Mouse (Mus musculus): Measurements from ENCODE around the gene Ccdc114. TPM values are rescaled to one million over a fixed set of nuclear protein-coding genes. Genes with fewer than 3 reads are reported as not detected.

The Ccdc114 gene
- polyA plus RNA-seq, 1 experiment from 2014 or later: 3.4 TPM

Other genes starting within 250 kb of the Ccdc114 start
- 1.9 and 2.6 TPM in 2 replicates for gene Ntn5, start 240.1 kb upstream of the Ccdc114 start, polyA plus RNA-seq (2015; fragmentation: Nextera tagmentation; extraction: Ambion mirVana)
- gene Sec1, start 229.7 kb upstream of the Ccdc114 start, polyA plus RNA-seq (2015; fragmentation: Nextera tagmentation; extraction: Ambion mirVana): 0.52 and 0.93 TPM in 2 replicates
- 44.5 and 46.0 TPM in 2 replicates for gene Car11, start 224.2 kb upstream of the Ccdc114 start, polyA plus RNA-seq (2015; fragmentation: Nextera tagmentation; extraction: Ambion mirVana)
- 3.1 and 4.1 TPM in 2 replicates for gene Dbp, start 219.0 kb upstream of the Ccdc114 start, polyA plus RNA-seq (2015; fragmentation: Nextera tagmentation; extraction: Ambion mirVana)
- gene Rpl18, start 208.6 kb upstream of the Ccdc114 start, polyA plus RNA-seq (2015; fragmentation: Nextera tagmentation; extraction: Ambion mirVana): 570 and 614 TPM in 2 replicates
- 25.1 and 26.3 TPM in 2 replicates for gene Sphk2, start 206.1 kb upstream of the Ccdc114 start, polyA plus RNA-seq (2015; fragmentation: Nextera tagmentation; extraction: Ambion mirVana)
- 0.39 and 0.55 TPM in 2 replicates for gene Fam83e, start 202.9 kb upstream of the Ccdc114 start, polyA plus RNA-seq (2015; fragmentation: Nextera tagmentation; extraction: Ambion mirVana)
- not detected in 2 replicates for gene Spaca4, start 198.3 kb upstream of the Ccdc114 start, polyA plus RNA-seq (2015; fragmentation: Nextera tagmentation; extraction: Ambion mirVana)
- gene Lmtk3, start 140.3 kb upstream of the Ccdc114 start, polyA plus RNA-seq (2015; fragmentation: Nextera tagmentation; extraction: Ambion mirVana): 17.2 and 17.4 TPM in 2 replicates
- 4.9 and 5.2 TPM in 2 replicates for gene Sult2b1, start 139.4 kb upstream of the Ccdc114 start, polyA plus RNA-seq (2015; fragmentation: Nextera tagmentation; extraction: Ambion mirVana)
- gene Cyth2, start 109.5 kb upstream of the Ccdc114 start, polyA plus RNA-seq (2015; fragmentation: Nextera tagmentation; extraction: Ambion mirVana): 292 and 303 TPM in 2 replicates
- 0.85 and 0.93 TPM in 2 replicates for gene Kcnj14, start 99.3 kb upstream of the Ccdc114 start, polyA plus RNA-seq (2015; fragmentation: Nextera tagmentation; extraction: Ambion mirVana)
- gene Grwd1, start 93.1 kb upstream of the Ccdc114 start, polyA plus RNA-seq (2015; fragmentation: Nextera tagmentation; extraction: Ambion mirVana): 34.6 and 37.2 TPM in 2 replicates
- 41.9 and 44.6 TPM in 2 replicates for gene Kdelr1, start 51.3 kb upstream of the Ccdc114 start, polyA plus RNA-seq (2015; fragmentation: Nextera tagmentation; extraction: Ambion mirVana)
- 1.6 and 2.1 TPM in 2 replicates for gene Grin2d, start 45.7 kb upstream of the Ccdc114 start, polyA plus RNA-seq (2015; fragmentation: Nextera tagmentation; extraction: Ambion mirVana)
- gene Syngr4, start 27.4 kb upstream of the Ccdc114 start, polyA plus RNA-seq (2015; fragmentation: Nextera tagmentation; extraction: Ambion mirVana): not detected in 2 replicates
- 4.7 and 5.1 TPM in 2 replicates for gene Tmem143, start 27.1 kb upstream of the Ccdc114 start, polyA plus RNA-seq (2015; fragmentation: Nextera tagmentation; extraction: Ambion mirVana)
- gene Emp3, start 2.7 kb upstream of the Ccdc114 start, polyA plus RNA-seq (2015; fragmentation: Nextera tagmentation; extraction: Ambion mirVana): 47.4 and 51.6 TPM in 2 replicates
- 0.52 and 0.56 TPM in 2 replicates for gene Abcc6, start 106.2 kb downstream of the Ccdc114 start, polyA plus RNA-seq (2015; fragmentation: Nextera tagmentation; extraction: Ambion mirVana)
- 36.0 and 38.6 TPM in 2 replicates for gene Nomo1, start 109.6 kb downstream of the Ccdc114 start, polyA plus RNA-seq (2015; fragmentation: Nextera tagmentation; extraction: Ambion mirVana)
- 1.1 and 1.7 TPM in 2 replicates for gene Kcnj11, start 176.7 kb downstream of the Ccdc114 start, polyA plus RNA-seq (2015; fragmentation: Nextera tagmentation; extraction: Ambion mirVana)